Mouse (Mus musculus) limb, embryonic 14.5 days (tissue): ENCODE data around the gene Ddx47. TPM values are rescaled to one million over a fixed set of nuclear protein-coding genes. Genes with fewer than 3 reads are reported as not detected.

Experiments
- ATAC-seq: fragments of 200-750 bp; cut with Nextera tagmentation; 2 replicates; pipeline ENCODE4 v1.8.0; 2017; ENCODE audit warnings: low read depth, moderate number of reproducible peaks, moderate TSS enrichment; ENCODE audit not compliant: low FRiP score
- DNase-seq: peaks from one replicate; pipeline ENCODE4 v3.0.0-alpha.2; 2015; ENCODE audit warnings: low spot score
- H3K27ac ChIP-seq: fragments of 300-500 bp; sonication (generic); replicated peaks from 2 replicates; pipeline ENCODE4 v1.5.1; 2014; ENCODE audit warnings: low read depth, mild to moderate bottlenecking, low read length, moderate library complexity, mixed read lengths
- H3K27me3 ChIP-seq: fragments of 300-500 bp; sonication (generic); 2 replicates; pipeline ENCODE4 v1.6.1; 2014; ENCODE audit warnings: low read length, mixed read lengths; ENCODE audit not compliant: control insufficient read depth, insufficient read depth
- H3K36me3 ChIP-seq: fragments of 300-500 bp; sonication (generic); 2 replicates; pipeline ENCODE4 v1.6.1; 2014; ENCODE audit warnings: mild to moderate bottlenecking, low read length, moderate library complexity, mixed read lengths; ENCODE audit not compliant: control insufficient read depth, insufficient read depth
- H3K4me1 ChIP-seq: fragments of 300-500 bp; sonication (generic); 2 replicates; pipeline ENCODE4 v1.6.1; 2014; ENCODE audit warnings: antibody characterized with exemption, low read length, mixed read lengths; ENCODE audit not compliant: control insufficient read depth, insufficient read depth
- H3K4me2 ChIP-seq: fragments of 300-500 bp; sonication (generic); replicated peaks from 2 replicates; pipeline ENCODE4 v1.6.1; 2014; ENCODE audit warnings: low read depth, mild to moderate bottlenecking, low read length, moderate library complexity; ENCODE audit not compliant: severe bottlenecking
- H3K4me3 ChIP-seq: fragments of 300-500 bp; sonication (generic); replicated peaks from 2 replicates; pipeline ENCODE4 v1.5.1; 2014; ENCODE audit warnings: low read length
- H3K9ac ChIP-seq: fragments of 300-500 bp; sonication (generic); 2 replicates; pipeline ENCODE4 v1.6.1; 2014; ENCODE audit warnings: mild to moderate bottlenecking, low read depth, low read length, moderate library complexity; ENCODE audit not compliant: severe bottlenecking
- H3K9me3 ChIP-seq: fragments of 300-500 bp; sonication (generic); 2 replicates; pipeline ENCODE4 v1.6.1; 2016; ENCODE audit warnings: low read length; ENCODE audit not compliant: control insufficient read depth
- POLR2A ChIP-seq: fragments of 200-500 bp; IDR thresholded peaks from 2 replicates; pipeline ENCODE4 v1.8.0; 2012; ENCODE audit warnings: inconsistent platforms, mild to moderate bottlenecking, moderate library complexity, borderline replicate concordance; ENCODE audit not compliant: insufficient read depth, insufficient read length; ENCODE audit errors: extremely low read depth
- WGBS: fragments of 180-500 bp; shearing (Covaris S2); extraction: QIAGEN DNeasy Blood & Tissue Kit; methylation state at CpG from one replicate; pipeline ENCODE4 v1.1.7; 2014; 5-methylcytosine and 5-hydroxymethylcytosine counted together
- polyA plus RNA-seq, 2 experiments: library from polyadenylated mRNA; depleted of rRNA in 1 of 2; stranded (reverse) in 1 of 2; unstranded in 1 of 2; fragments of >200 nt; fragmentation: Nextera tagmentation in 1 of 2; extraction: Ambion mirVana in 1 of 2; gene quantifications; 2 replicates each; pipeline versions ENCODE4 v1.2.1 to v1.2.3; 2012 to 2014

Gene Ddx47
- polyA plus RNA-seq, 2 experiments, result 97.6 to 104 TPM

- H3K36me3 ChIP-seq, result no peaks in the 10 kb centered on the region
- no peak overlapping the region for H3K27ac ChIP-seq
- H3K27me3 ChIP-seq, result no peaks in the 10 kb centered on the region
- peaks cover 12% of the 10 kb centered on the region for H3K4me1 ChIP-seq
- peak overlapping the region; percentile 94 for H3K4me2 ChIP-seq
- peak overlapping the region; percentile 69 for H3K9ac ChIP-seq
- 3% methylated on average over 49 of the region's 62 CpGs for WGBS
- peak overlapping the region; percentile 58 for H3K4me3 ChIP-seq
- no peaks in the 10 kb centered on the region for H3K9me3 ChIP-seq
- ATAC-seq, result peak; percentile 89
- peak; percentile 88 for DNase-seq
- TF ChIP-seq POLR2A, result no peak
Measured at GRCm38 (mm10) chr6:134983529-134984370, 27.7 kb upstream of the Ddx47 start.

DNA sequence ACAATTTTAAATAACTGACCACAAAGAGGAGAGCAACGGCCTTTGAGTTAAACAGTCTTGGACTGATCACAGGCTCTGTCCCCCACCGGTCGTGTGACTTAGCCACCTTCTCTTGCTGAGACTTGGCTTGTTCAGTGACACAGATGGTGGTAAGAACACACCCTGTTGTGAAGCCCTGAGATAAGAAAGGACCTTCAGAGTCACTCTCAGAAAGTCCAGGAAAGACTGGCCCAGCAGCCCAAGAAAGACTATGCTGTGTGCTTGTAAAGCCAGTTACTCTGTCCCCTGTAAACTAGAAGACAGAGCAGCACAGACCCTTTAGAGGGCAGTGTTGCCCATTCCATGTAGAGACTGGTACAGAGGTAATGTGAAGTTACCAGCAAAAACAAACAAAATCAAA, 26.7 kb upstream of the Ddx47 start:
- Histone ChIP-seq H3K4me2 (no peak overlapping the region), H3K9me3 (no peaks in the 10 kb centered on the region), H3K27ac (no peak overlapping the region), H3K4me1 (peaks cover 12% of the 10 kb centered on the region), H3K27me3 (no peaks in the 10 kb centered on the region), H3K9ac (no peak overlapping the region), H3K4me3 (no peak overlapping the region), H3K36me3 (no peaks in the 10 kb centered on the region)
- no peak for TF ChIP-seq POLR2A
- 71% methylated on average over 3 of the region's 3 CpGs for WGBS
- DNase-seq (peak; percentile 47), ATAC-seq (no peak)

DNA sequence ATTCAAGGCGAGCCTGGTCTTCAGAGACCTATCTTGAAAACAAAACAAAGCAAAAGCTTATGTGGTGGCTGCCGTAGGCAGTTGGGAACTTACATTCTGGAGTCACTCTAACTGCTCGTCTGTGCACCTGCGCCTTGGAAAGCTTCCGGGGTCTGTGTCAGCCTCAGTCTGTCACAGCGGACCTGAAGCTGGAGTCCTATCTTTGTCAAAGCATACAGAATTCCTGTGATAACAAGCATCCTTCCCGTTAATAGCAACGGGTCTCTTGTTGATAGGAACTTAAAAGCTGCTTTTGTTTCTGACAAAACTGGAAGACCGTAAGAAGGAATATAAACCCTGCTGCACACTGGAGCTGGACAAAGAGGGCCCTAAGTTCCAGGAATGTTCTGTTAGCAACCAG, 23.0 kb upstream of the Ddx47 start:
- Histone ChIP-seq H3K4me2 (no peak overlapping the region), H3K9ac (no peak overlapping the region), H3K36me3 (no peaks in the 10 kb centered on the region), H3K9me3 (no peaks in the 10 kb centered on the region), H3K4me1 (peaks cover 5% of the 10 kb centered on the region), H3K27me3 (no peaks in the 10 kb centered on the region), H3K27ac (no peak overlapping the region), H3K4me3 (no peak overlapping the region)
- no peak for TF ChIP-seq POLR2A
- DNase-seq, result no peak
- no peak for ATAC-seq
- 79% methylated on average over 9 of the region's 9 CpGs for WGBS

DNA sequence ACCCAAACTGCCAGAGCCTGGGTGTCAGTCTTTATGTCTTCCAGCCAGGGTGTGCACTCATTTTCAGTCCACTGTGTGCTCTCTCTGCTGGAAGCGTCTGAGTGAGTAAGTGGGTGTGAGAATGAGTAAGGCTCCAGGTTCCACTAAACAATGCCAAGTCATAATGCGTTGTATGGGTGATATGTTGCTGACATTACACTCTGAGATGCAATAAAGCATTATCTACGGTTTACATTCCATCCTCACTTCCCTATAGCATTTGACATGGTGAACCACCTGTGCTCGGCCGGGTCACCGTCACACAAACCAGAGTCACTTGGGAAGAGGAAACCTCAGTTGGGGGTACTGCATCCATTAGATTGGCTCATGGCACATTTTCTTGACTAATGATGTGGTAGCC, 20.7 kb upstream of the Ddx47 start:
- no peaks in the 10 kb centered on the region for H3K9me3 ChIP-seq
- no peak for TF ChIP-seq POLR2A
- 87% methylated on average over 6 of the region's 6 CpGs for WGBS
- ATAC-seq, result no peak
- H3K4me2 ChIP-seq, result no peak overlapping the region
- no peak for DNase-seq
- H3K9ac ChIP-seq, result no peak overlapping the region
- no peaks in the 10 kb centered on the region for H3K36me3 ChIP-seq
- H3K4me1 ChIP-seq, result no peaks in the 10 kb centered on the region
- H3K27me3 ChIP-seq, result no peaks in the 10 kb centered on the region
- H3K4me3 ChIP-seq, result no peak overlapping the region
- H3K27ac ChIP-seq, result no peak overlapping the region

- ATAC-seq, result no peak
Measured at GRCm38 (mm10) chr6:134994031-134994651, 17.3 kb upstream of the Ddx47 start.

More at GRCm38 (mm10) chr6:134994031-134994651, 17.3 kb upstream of the Ddx47 start:
- Histone ChIP-seq H3K4me2 (no peak overlapping the region), H3K27me3 (no peaks in the 10 kb centered on the region), H3K36me3 (no peaks in the 10 kb centered on the region), H3K27ac (no peak overlapping the region), H3K4me3 (no peak overlapping the region), H3K4me1 (no peaks in the 10 kb centered on the region), H3K9ac (no peak overlapping the region), H3K9me3 (no peaks in the 10 kb centered on the region)
- no peak for DNase-seq
- WGBS, result 32% methylated on average over 12 of the region's 12 CpGs
- TF ChIP-seq POLR2A, result no peak
